Mouse (Mus musculus) thymus, adult 2 months (tissue): ENCODE results near the gene Avpr2. TPM values are rescaled to one million over a fixed set of nuclear protein-coding genes. Genes with fewer than 3 reads are reported as not detected.

Experiments used
- DNase-seq: peaks from one replicate; pipeline ENCODE4 v3.0.0; 2021
- H3K27ac ChIP-seq: fragments of 200-500 bp; 2 replicates; pipeline ENCODE4 v1.5.1; 2012; ENCODE audit warnings: low read length, control low read depth; ENCODE audit not compliant: control insufficient read depth, insufficient read depth
- H3K27me3 ChIP-seq: fragments of 200-500 bp; 2 replicates; pipeline ENCODE4 v1.6.1; 2012; ENCODE audit warnings: mild to moderate bottlenecking, low read length, moderate library complexity, mixed read lengths; ENCODE audit not compliant: control insufficient read depth, insufficient read depth
- H3K36me3 ChIP-seq: fragments of 200-500 bp; 2 replicates; pipeline ENCODE4 v1.6.1; 2012; ENCODE audit warnings: mild to moderate bottlenecking, low read length, moderate library complexity; ENCODE audit not compliant: control insufficient read depth, insufficient read depth
- H3K4me1 ChIP-seq: fragments of 200-500 bp; replicated peaks from 2 replicates; pipeline ENCODE4 v1.6.1; 2012; ENCODE audit warnings: low read length; ENCODE audit not compliant: control insufficient read depth, insufficient read depth
- H3K4me3 ChIP-seq: fragments of 200-500 bp; 2 replicates; pipeline ENCODE4 v1.5.1; 2012; ENCODE audit warnings: mild to moderate bottlenecking, low read length, control low read depth, moderate library complexity; ENCODE audit not compliant: control insufficient read depth, insufficient read depth
- CTCF ChIP-seq: fragments of 200-500 bp; IDR thresholded peaks from 2 replicates; pipeline ENCODE4 v1.5.1; 2012; ENCODE audit warnings: mild to moderate bottlenecking, control low read depth, low read length, moderate library complexity, borderline replicate concordance; ENCODE audit not compliant: control insufficient read depth, poor library complexity, insufficient read depth; ENCODE audit errors: extremely low read depth
- POLR2A ChIP-seq: fragments of 200-500 bp; IDR thresholded peaks from 2 replicates; pipeline ENCODE4 v1.6.1; 2012; ENCODE audit warnings: mild to moderate bottlenecking, low read length, control low read depth, moderate library complexity; ENCODE audit not compliant: control insufficient read depth, poor library complexity, insufficient read depth; ENCODE audit errors: extremely low read depth
- WGBS: fragments of 180-500 bp; shearing (Covaris S2); methylation state at CpG from one replicate; pipeline ENCODE4 v1.1.7; 2018; 5-methylcytosine and 5-hydroxymethylcytosine counted together
- polyA plus RNA-seq: library from polyadenylated mRNA; depleted of rRNA; stranded (reverse); fragments of >200 nt; gene quantifications from 2 replicates; pipeline ENCODE4 v1.2.3, GENCODE M21; 2012

Avpr2 gene
- polyA plus RNA-seq, 1 experiment = 0.26 TPM

GRCm38 (mm10) chrX:73881036-73881427, 10.9 kb upstream of the Avpr2 start:
- no peak for DNase-seq
- no peaks in the 10 kb centered on the region for H3K36me3 ChIP-seq
- no peak for TF ChIP-seq POLR2A
- TF ChIP-seq CTCF = no peak
- peaks cover 12% of the 10 kb centered on the region for H3K4me1 ChIP-seq
- H3K4me3 ChIP-seq = peak overlapping the region; percentile 48; the same call in 1 of the 2 replicates
- H3K27me3 ChIP-seq = no peaks in the 10 kb centered on the region; the same call in 1 of the 2 replicates
- no peak overlapping the region for H3K27ac ChIP-seq
- WGBS = 34% methylated on average over 16 of the region's 16 CpGs

- 76% methylated on average over 6 of the region's 6 CpGs for WGBS
- H3K4me3 ChIP-seq = no peak overlapping the region
- H3K36me3 ChIP-seq = no peaks in the 10 kb centered on the region
- DNase-seq = no peak
- no peak overlapping the region for H3K27ac ChIP-seq
- TF ChIP-seq POLR2A (no peak), CTCF (no peak)
- H3K27me3 ChIP-seq = no peaks in the 10 kb centered on the region; the same call in 1 of the 2 replicates
- peaks cover 12% of the 10 kb centered on the region for H3K4me1 ChIP-seq
These were observed 10.4 kb upstream of the Avpr2 start for GRCm38 (mm10) chrX:73881463-73881862.

DNA sequence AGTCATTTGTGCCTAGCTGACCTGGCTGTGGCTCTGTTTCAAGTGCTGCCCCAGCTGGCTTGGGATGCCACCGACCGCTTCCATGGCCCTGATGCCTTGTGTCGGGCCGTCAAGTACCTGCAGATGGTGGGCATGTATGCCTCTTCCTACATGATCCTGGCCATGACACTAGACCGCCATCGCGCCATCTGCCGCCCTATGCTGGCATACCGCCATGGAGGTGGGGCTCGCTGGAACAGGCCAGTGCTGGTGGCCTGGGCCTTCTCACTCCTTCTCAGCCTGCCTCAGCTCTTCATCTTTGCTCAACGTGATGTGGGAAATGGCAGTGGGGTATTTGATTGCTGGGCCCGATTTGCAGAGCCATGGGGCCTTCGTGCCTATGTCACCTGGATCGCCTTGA, 931 bp downstream of the Avpr2 start:
- Histone ChIP-seq H3K27me3 (no peaks in the 10 kb centered on the region), H3K36me3 (peaks cover 36% of the 10 kb centered on the region), H3K27ac (no peak overlapping the region), H3K4me1 (no peaks in the 10 kb centered on the region), H3K4me3 (no peak overlapping the region)
- TF ChIP-seq CTCF (no peak), POLR2A (no peak)
- 92% methylated on average over 11 of the region's 14 CpGs for WGBS
- DNase-seq = no peak

DNA sequence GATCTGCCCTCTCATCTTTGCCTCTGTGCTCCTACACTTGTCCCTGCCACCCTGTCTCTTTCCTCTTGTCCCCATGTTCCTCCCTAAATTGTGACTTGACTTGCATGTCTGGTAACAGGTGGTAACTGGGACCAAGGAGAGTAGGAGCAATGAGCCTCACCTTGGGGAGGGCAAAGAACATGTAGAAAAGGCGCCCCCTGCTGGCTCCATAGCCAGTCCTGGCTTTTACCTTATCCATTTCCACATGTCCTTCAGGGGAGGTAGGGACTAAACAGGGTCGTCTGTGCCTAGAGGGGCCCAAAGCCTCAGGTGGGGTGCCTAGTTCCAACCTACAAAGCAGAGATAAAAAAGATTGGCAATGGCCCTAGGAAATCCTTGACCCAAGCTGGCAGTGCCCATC, 3.8 kb downstream of the Avpr2 start, which contains the start of gene L1cam:
Gene L1cam, minus strand, starts transcription at position 387 of the 400 bp plus-strand sequence.
- TF ChIP-seq CTCF (no peak), POLR2A (no peak)
- Histone ChIP-seq H3K27ac (no peak within 1 kb of the TSS), H3K4me3 (no peak within 1 kb of the TSS), H3K36me3 (peaks cover 46% of the 10 kb centered on the region), H3K27me3 (no peaks in the 10 kb centered on the region), H3K4me1 (no peaks in the 10 kb centered on the region)
- peak; percentile 49 for DNase-seq
- WGBS = 37% methylated on average over 2 of the region's 2 CpGs

DNA sequence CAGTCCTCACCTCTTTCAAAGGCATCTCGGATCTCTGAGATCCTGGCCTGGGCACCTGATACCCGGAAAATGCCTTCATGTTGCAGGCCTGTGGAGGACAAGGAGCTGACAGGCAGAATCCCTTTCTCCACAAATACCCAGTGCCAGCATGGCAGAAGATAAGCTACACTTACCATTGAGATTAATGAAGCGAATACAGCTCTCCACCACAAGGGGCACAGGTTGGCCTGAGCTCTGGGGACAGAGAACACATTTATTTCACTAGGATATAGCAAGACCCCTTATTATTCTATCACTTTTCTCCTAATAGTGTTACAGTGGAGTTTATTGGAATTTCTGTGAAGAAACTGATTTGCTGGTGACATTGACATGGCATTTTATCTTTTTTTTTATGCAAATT, 6.1 kb downstream of the Avpr2 start:
- H3K27me3 ChIP-seq = no peaks in the 10 kb centered on the region
- DNase-seq = no peak
- H3K4me3 ChIP-seq = no peak overlapping the region
- 98% methylated on average over 3 of the region's 3 CpGs for WGBS
- TF ChIP-seq POLR2A (no peak), CTCF (no peak)
- H3K36me3 ChIP-seq = peaks cover 46% of the 10 kb centered on the region
- no peaks in the 10 kb centered on the region for H3K4me1 ChIP-seq
- H3K27ac ChIP-seq = no peak overlapping the region

DNA sequence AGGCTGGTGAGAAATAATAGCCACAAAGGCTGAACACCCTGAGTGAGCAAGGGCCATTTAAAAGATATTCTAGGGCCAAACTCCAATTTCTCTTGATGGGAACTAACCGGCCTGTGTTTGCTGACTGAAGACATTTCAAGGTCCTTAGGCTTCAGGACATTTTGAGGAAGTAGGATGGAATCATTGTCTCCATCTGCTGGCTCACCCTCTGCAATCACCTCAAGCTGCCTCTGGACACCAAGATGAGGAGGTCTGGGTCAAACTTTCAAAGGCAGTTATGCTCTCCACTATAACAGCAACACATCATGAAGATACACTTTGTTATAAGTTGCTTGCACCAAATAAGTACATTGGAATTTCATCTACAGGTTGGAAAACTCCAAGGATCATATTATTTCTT, 18.1 kb downstream of the Avpr2 start:
- Histone ChIP-seq H3K27me3 (no peaks in the 10 kb centered on the region), H3K27ac (peak overlapping the region; percentile 74), H3K4me3 (peak overlapping the region; percentile 41), H3K4me1 (peaks cover 24% of the 10 kb centered on the region), H3K36me3 (peaks cover 15% of the 10 kb centered on the region; the same call in 1 of the 2 replicates)
- TF ChIP-seq POLR2A (no peak), CTCF (no peak)
- WGBS = 8% methylated on average over 1 of the region's 1 CpGs
- DNase-seq = no peak

GRCm38 (mm10) chrX:73910451-73910850, 18.5 kb downstream of the Avpr2 start:
- Histone ChIP-seq H3K27ac (peak overlapping the region; percentile 99), H3K4me3 (peak overlapping the region; percentile 89), H3K4me1 (peaks cover 25% of the 10 kb centered on the region), H3K27me3 (no peaks in the 10 kb centered on the region), H3K36me3 (peaks cover 11% of the 10 kb centered on the region; the same call in 1 of the 2 replicates)
- TF ChIP-seq POLR2A (no peak), CTCF (no peak)
- no peak for DNase-seq
